In the genomic region with DNA sequence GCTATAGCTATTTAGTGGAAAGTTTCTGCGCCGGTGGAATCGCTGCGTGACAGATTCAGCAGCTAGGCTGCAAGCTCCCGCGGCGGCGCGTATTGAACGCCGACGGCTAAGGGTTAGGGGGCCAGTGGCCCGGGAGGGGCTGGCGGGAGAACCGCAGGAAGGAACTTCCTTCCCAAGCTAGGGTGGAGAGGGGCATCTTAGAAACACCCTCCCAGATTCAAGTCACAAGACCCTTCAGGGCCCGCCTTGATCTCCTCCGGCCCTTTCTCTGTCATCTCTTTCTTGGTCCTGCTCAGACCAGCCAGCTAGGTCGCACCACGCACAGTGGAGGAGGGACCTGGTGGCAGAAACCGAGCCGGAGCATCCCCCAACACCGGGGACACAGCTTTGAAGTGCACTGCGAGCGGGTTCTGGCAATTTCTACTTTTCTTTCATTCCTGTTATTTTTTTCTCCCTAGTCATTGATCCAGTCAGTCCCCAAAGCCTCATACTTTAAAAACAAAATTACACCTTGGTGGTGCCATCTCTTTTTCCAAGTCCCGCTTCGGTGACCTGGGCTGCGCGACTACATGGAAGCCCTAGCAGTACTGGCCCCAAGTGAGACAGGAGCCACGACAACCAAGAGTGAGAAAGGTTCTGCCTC, we compare ENCODE assay signal across 9 mouse cellular contexts. TPM values are rescaled to one million over a fixed set of nuclear protein-coding genes. Genes with fewer than 3 reads are reported as not detected.
A peak's percentile ranks its signal among the peaks of the same experiment; 100 is the strongest.
DNase-seq lines count a peak whose midpoint lies in the region; ATAC-seq and TF ChIP-seq lines count a peak whose summit lies in the region.
"Had no signal": no experiment of that assay in that cellular context is flagged by ENCODE, and none has a peak within 500 bp of the region (broad histone marks: within the 10 kb centered on the region; RNA-seq: fewer than 3 reads in every experiment).

No protein-coding gene starts in this region.

- TF ChIP-seq EP300 in stomach, postnatal 0 days (optimal IDR thresholded peaks at IDR 0.05): no peak

- WGBS in forebrain, embryonic 12.5 days: 1% methylated on average over 29 of the region's 29 CpGs
- WGBS in hindbrain, postnatal 0 days: under 1% methylated on average over 29 of the region's 29 CpGs
- 1% methylated on average over 29 of the region's 29 CpGs for WGBS in stomach, postnatal 0 days

- H3K9ac ChIP-seq in forebrain, embryonic 12.5 days: peak overlapping the region; percentile 78
- peak overlapping the region; percentile 69; the same call in 1 of the 2 replicates for H3K9ac ChIP-seq in hindbrain, postnatal 0 days (replicated peaks; ENCODE audit: low read length)
- peak overlapping the region; percentile 86 for H3K9ac ChIP-seq in stomach, postnatal 0 days (ENCODE audit: low read length)

- H3K4me3 ChIP-seq in G1E (ENCODE audit: low read depth, low read length): peak overlapping the region; percentile 7; the same call in 1 of the 2 replicates
- H3K4me3 ChIP-seq in forebrain, embryonic 12.5 days (replicated peaks): peak overlapping the region; percentile 76
- H3K4me3 ChIP-seq in hindbrain, postnatal 0 days (ENCODE audit: low read length): peak overlapping the region; percentile 71
- peak overlapping the region; percentile 77 for H3K4me3 ChIP-seq in stomach, postnatal 0 days (ENCODE audit: low read depth, low read length)

- peak overlapping the region; percentile 90 for H3K27ac ChIP-seq in forebrain, embryonic 12.5 days
- peak overlapping the region; percentile 59 for H3K27ac ChIP-seq in hindbrain, postnatal 0 days
- peak overlapping the region; percentile 92 for H3K27ac ChIP-seq in stomach, postnatal 0 days (replicated peaks)

- no peak for TF ChIP-seq CTCF in G1E (IDR thresholded peaks at IDR 0.05; ENCODE audit: low read depth, low read length)
- no peak for TF ChIP-seq CTCF in hindbrain, postnatal 0 days (IDR thresholded peaks at IDR 0.05; ENCODE audit: low read depth)
- no peak for TF ChIP-seq CTCF in stomach, postnatal 0 days (IDR thresholded peaks at IDR 0.05; ENCODE audit: low read depth)

- H3K4me1 ChIP-seq in G1E (ENCODE audit: insufficient read depth, low read depth, low read length): peaks cover 16% of the 10 kb centered on the region
- H3K4me1 ChIP-seq in forebrain, embryonic 12.5 days: peaks cover 40% of the 10 kb centered on the region
- peaks cover 9% of the 10 kb centered on the region for H3K4me1 ChIP-seq in hindbrain, postnatal 0 days (ENCODE audit: insufficient read depth, low read length)
- H3K4me1 ChIP-seq in stomach, postnatal 0 days (replicated peaks; ENCODE audit: control insufficient read depth, insufficient read depth): peaks cover 7% of the 10 kb centered on the region; the same call in 1 of the 2 replicates

- peaks cover 32% of the 10 kb centered on the region; the same call in 1 of the 2 replicates for H3K27me3 ChIP-seq in G1E (ENCODE audit: insufficient read depth, low read length)
- H3K27me3 ChIP-seq in forebrain, embryonic 12.5 days: peaks cover 12% of the 10 kb centered on the region; the same call in 1 of the 2 replicates
- H3K27me3 ChIP-seq in hindbrain, postnatal 0 days (ENCODE audit: insufficient read depth, low read length): no peaks in the 10 kb centered on the region
- no peaks in the 10 kb centered on the region for H3K27me3 ChIP-seq in stomach, postnatal 0 days (ENCODE audit: control insufficient read depth, insufficient read depth, low read length)

- H3K4me2 ChIP-seq in forebrain, embryonic 12.5 days: peak overlapping the region; percentile 88
- peak overlapping the region; percentile 98 for H3K4me2 ChIP-seq in hindbrain, postnatal 0 days (ENCODE audit: low read depth, low read length)
- H3K4me2 ChIP-seq in stomach, postnatal 0 days (replicated peaks; ENCODE audit: low read depth): peak overlapping the region; percentile 88

- 0 out of 2 replicates have a peak, but pooled peaks cover 3% of the 10 kb centered on the region for H3K9me3 ChIP-seq in G1E (replicated peaks)
- no peaks in the 10 kb centered on the region for H3K9me3 ChIP-seq in forebrain, embryonic 12.5 days
- no peaks in the 10 kb centered on the region for H3K9me3 ChIP-seq in hindbrain, postnatal 0 days (ENCODE audit: low read length)
- H3K9me3 ChIP-seq in stomach, postnatal 0 days (ENCODE audit: control insufficient read depth, low read length): no peaks in the 10 kb centered on the region

- no peak for ATAC-seq in G1E (ENCODE audit: extremely low read depth, insufficient number of reproducible peaks, low FRiP score, poor library complexity, severe bottlenecking)
- peak; percentile 43 for ATAC-seq in forebrain, embryonic 12.5 days (ENCODE audit: low FRiP score)
- ATAC-seq in hindbrain, postnatal 0 days: 0 out of 2 replicates have a peak, but pooled peaks have one; percentile 24
- peak; percentile 39; the same call in 1 of the 2 replicates for ATAC-seq in stomach, postnatal 0 days (ENCODE audit: low FRiP score, low TSS enrichment)

- H3K36me3 ChIP-seq in G1E (replicated peaks): no peaks in the 10 kb centered on the region
- H3K36me3 ChIP-seq in forebrain, embryonic 12.5 days (replicated peaks): no peaks in the 10 kb centered on the region
- no peaks in the 10 kb centered on the region for H3K36me3 ChIP-seq in hindbrain, postnatal 0 days (ENCODE audit: insufficient read depth, low read length)
- no peaks in the 10 kb centered on the region for H3K36me3 ChIP-seq in stomach, postnatal 0 days (ENCODE audit: control insufficient read depth, insufficient read depth, low read length)

- DNase-seq in frontal cortex, postnatal 36 days (ENCODE audit: low spot score in 2 of 2): peak; percentile 5 to 8
- DNase-seq in frontal cortex, adult 2 months (ENCODE audit: extremely low spot score in 1 of 2, low spot score in 1 of 2): no peak
- DNase-seq in G1E (ENCODE audit: low spot score): no peak
- DNase-seq in hindbrain, postnatal 0 days (ENCODE audit: low spot score): peak; percentile 32
- peak; percentile 25 for DNase-seq in lung, postnatal 14 days
- peak; percentile 53 for DNase-seq in stomach, postnatal 0 days (ENCODE audit: low spot score)
- DNase-seq in layer of hippocampus, postnatal 14 days (ENCODE audit: low spot score in 2 of 2): no peak

RNA-seq across cellular contexts. Expression of a gene that starts 1.1 kb away (rescaled TPM):
- polyA plus RNA-seq in frontal cortex, adult 2 months (2012; rRNA removed): 7.2 TPM in 2 replicates
- not detected in 2 replicates for total RNA-seq in G1E (2014; fragmentation: Nextera tagmentation)
- 0.29 and 3.5 TPM in 2 replicates for total RNA-seq in G1E (2017)
- polyA plus RNA-seq in G1E (2012): not detected in 2 replicates
- 30.2 and 32.3 TPM in 2 replicates for polyA plus RNA-seq in forebrain, embryonic 12.5 days (2016; fragmentation: Nextera tagmentation; extraction: Ambion mirVana)
- total RNA-seq in hindbrain, postnatal 0 days (2014; rRNA removed): 42.0 and 69.7 TPM in 2 replicates
- 28.2 and 34.6 TPM in 2 replicates for polyA plus RNA-seq in hindbrain, postnatal 0 days (2015; fragmentation: Nextera tagmentation; extraction: Ambion mirVana)
- polyA plus RNA-seq in stomach, postnatal 0 days (2015; fragmentation: Nextera tagmentation; extraction: Ambion mirVana): 11.0 and 13.1 TPM in 2 replicates
- total RNA-seq in layer of hippocampus, postnatal 14 days (2021): 1 to 10 TPM; 1.8 to 2.9 TPM
- total RNA-seq: MEL had no signal

Comparison
In these comparisons a context has a peak if more than half of its experiments do, and no peak if none do; other contexts are left out.
1. DNase-seq: peak in frontal cortex, postnatal 36 days (2 of 2), hindbrain, postnatal 0 days (single experiment), lung, postnatal 14 days (single experiment) and stomach, postnatal 0 days (single experiment); none in frontal cortex, adult 2 months (0 of 2), G1E (single experiment) and layer of hippocampus, postnatal 14 days (0 of 2).
2. H3K4me3 ChIP-seq: peak in every context shown above with its lines; median percentile 77 in stomach, postnatal 0 days; 76 in forebrain, embryonic 12.5 days; 71 in hindbrain, postnatal 0 days; 7 in G1E.
3. Peak in every context shown above with its lines, with median percentiles within 50 percentile points of each other: H3K27ac ChIP-seq, H3K4me2 ChIP-seq and H3K9ac ChIP-seq.